Mouse (Mus musculus) mouse embryonic stem cell (cell line): ENCODE measurements around the gene Twf1.

Source experiments
- in situ Hi-C, 2 experiments: fragments of 300-500 bp; cut with MboI; formaldehyde crosslinking; loops; 1 replicate in 1 of 2; 3 replicates in 1 of 2; pipeline ENCODE4 v1.14.3; 2019 to 2020; ENCODE audit warnings: low sequenced_read_pairs in 2 of 2, low pct_unique_long_range_greater_than_20kb in 1 of 2, mixed read lengths in 1 of 2; ENCODE audit not compliant: unreplicated experiment in 1 of 2

Twf1 gene

GRCm38 (mm10) chr15:94589219-94590075, at the start of gene Twf1:
Twf1 (minus strand) TSS chr15:94589889.
- in situ Hi-C loops, result loop anchor here in 1 of 2 experiments (10.0 kb wide), 1 partner anchor 65 kb away; no protein-coding TSS in a partner anchor

GRCm38 (mm10) chr15:94639126-94639525, 49.4 kb upstream of the Twf1 start:
- in situ Hi-C loops, result no loop called here

GRCm38 (mm10) chr15:94638207-94638606, 48.5 kb upstream of the Twf1 start:
- in situ Hi-C loops, result no loop called here

- in situ Hi-C loops, result no loop called here
Measured at GRCm38 (mm10) chr15:94634524-94634923, 44.8 kb upstream of the Twf1 start.

GRCm38 (mm10) chr15:94630553-94630952, 40.9 kb upstream of the Twf1 start:
- in situ Hi-C loops, result no loop called here

GRCm38 (mm10) chr15:94628830-94629601, 39.3 kb upstream of the Twf1 start, which contains the start of gene Tmem117:
Tmem117 (plus strand) TSS chr15:94629232.
- in situ Hi-C loops, result no loop called here

GRCm38 (mm10) chr15:94628463-94628829, 38.8 kb upstream of the Twf1 start:
- in situ Hi-C loops, result no loop called here

GRCm38 (mm10) chr15:94620909-94621308, 31.2 kb upstream of the Twf1 start:
- in situ Hi-C loops, result no loop called here

GRCm38 (mm10) chr15:94616036-94616435, 26.3 kb upstream of the Twf1 start:
- in situ Hi-C loops, result no loop called here

- in situ Hi-C loops, result no loop called here
Measured at GRCm38 (mm10) chr15:94607768-94608167, 18.1 kb upstream of the Twf1 start.

- in situ Hi-C loops, result no loop called here
Measured at GRCm38 (mm10) chr15:94602441-94602840, 12.8 kb upstream of the Twf1 start.

GRCm38 (mm10) chr15:94601339-94601738, 11.7 kb upstream of the Twf1 start:
- in situ Hi-C loops, result no loop called here

- in situ Hi-C loops, result no loop called here
Measured at GRCm38 (mm10) chr15:94600145-94600707, 10.5 kb upstream of the Twf1 start.

GRCm38 (mm10) chr15:94593586-94593985, 3.9 kb upstream of the Twf1 start:
- in situ Hi-C loops, result no loop called here

- in situ Hi-C loops, result no loop called here
Measured at GRCm38 (mm10) chr15:94591356-94591755, 1.7 kb upstream of the Twf1 start.

- in situ Hi-C loops, result no loop called here
Measured at GRCm38 (mm10) chr15:94590083-94590482, 394 bp upstream of the Twf1 start.

GRCm38 (mm10) chr15:94587826-94588715, 1.6 kb downstream of the Twf1 start:
- in situ Hi-C loops, result loop anchor here in 1 of 2 experiments (10.0 kb wide), 1 partner anchor 67 kb away; no protein-coding TSS in a partner anchor

GRCm38 (mm10) chr15:94584738-94585137, 5.0 kb downstream of the Twf1 start:
- in situ Hi-C loops, result loop anchor here in 1 of 2 experiments (10.0 kb wide), 1 partner anchor 70 kb away; no protein-coding TSS in a partner anchor
